Mouse (Mus musculus): ENCODE results near the gene Mum1l1. TPM values are rescaled to one million over a fixed set of nuclear protein-coding genes. Genes with fewer than 3 reads are reported as not detected.

The Mum1l1 gene
- total and polyA plus RNA-seq, 2 experiments from 2014 or later = 5.9 to 10.7 TPM

- no peaks in the 10 kb centered on the region for H3K4me1 ChIP-seq (ENCODE audit: insufficient read depth, low read length)
- H3K9ac ChIP-seq (replicated peaks; ENCODE audit: low read length) = no peak overlapping the region
- H3K27ac ChIP-seq = no peak overlapping the region
- peak overlapping the region; percentile 57 for H3K4me2 ChIP-seq (ENCODE audit: low read depth, low read length)
- 64% methylated on average over 5 of the region's 5 CpGs for WGBS
- DNase-seq (ENCODE audit: low spot score) = no peak
- no peak for ATAC-seq
- TF ChIP-seq CTCF (IDR thresholded peaks at IDR 0.05; ENCODE audit: low read depth) = no peak
- peak overlapping the region; percentile 33; the same call in 1 of the 2 replicates for H3K4me3 ChIP-seq (ENCODE audit: low read length)
- no peaks in the 10 kb centered on the region for H3K9me3 ChIP-seq (ENCODE audit: low read length)
- no peaks in the 10 kb centered on the region for H3K27me3 ChIP-seq (ENCODE audit: insufficient read depth, low read length)
- H3K36me3 ChIP-seq (ENCODE audit: insufficient read depth, low read length) = no peaks in the 10 kb centered on the region
Observed at GRCm38 (mm10) chrX:139216409-139216808, 6.6 kb downstream of the Mum1l1 start.

DNA sequence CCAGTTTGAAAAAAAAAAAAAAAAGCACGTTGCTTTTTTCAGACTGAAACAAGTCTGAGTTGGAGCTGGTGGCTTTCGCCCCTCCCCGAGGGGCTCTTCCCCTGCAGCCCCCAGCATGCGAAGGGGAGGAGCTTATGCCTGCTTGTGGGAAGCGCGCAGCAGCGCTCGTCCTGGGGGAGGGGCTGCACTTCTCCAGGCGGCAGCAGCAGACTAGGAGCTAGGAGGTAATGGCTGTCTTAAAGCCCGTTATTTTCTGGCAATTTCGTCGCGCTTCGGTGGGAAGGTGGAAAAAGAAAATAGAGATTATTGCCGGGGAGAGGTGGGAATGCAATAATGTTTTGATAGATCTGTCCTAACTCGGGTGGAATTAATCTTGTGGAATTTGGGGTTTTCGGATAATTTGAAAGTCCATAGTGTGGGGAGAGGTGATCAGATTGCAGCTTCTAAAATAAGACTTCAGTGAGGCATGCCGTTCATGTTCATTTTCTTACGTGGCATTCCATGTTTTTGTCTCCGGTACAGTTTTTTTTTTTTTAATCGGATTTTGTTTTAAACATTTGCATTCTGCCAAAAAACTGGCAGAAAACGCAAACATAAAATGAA, 7.2 kb downstream of the Mum1l1 start:
- Histone ChIP-seq H3K9ac (replicated peaks; ENCODE audit: low read length) (peak overlapping the region; percentile 17; the same call in 1 of the 2 replicates), H3K27ac (no peak overlapping the region), H3K36me3 (ENCODE audit: insufficient read depth, low read length) (no peaks in the 10 kb centered on the region), H3K4me2 (ENCODE audit: low read depth, low read length) (peak overlapping the region; percentile 57), H3K4me3 (ENCODE audit: low read length) (peak overlapping the region; percentile 33), H3K9me3 (ENCODE audit: low read length) (no peaks in the 10 kb centered on the region), H3K4me1 (ENCODE audit: insufficient read depth, low read length) (no peaks in the 10 kb centered on the region), H3K27me3 (ENCODE audit: insufficient read depth, low read length) (no peaks in the 10 kb centered on the region)
- peak; percentile 97 for ATAC-seq
- no peak for TF ChIP-seq CTCF (IDR thresholded peaks at IDR 0.05; ENCODE audit: low read depth)
- peak; percentile 82 for DNase-seq (ENCODE audit: low spot score)
- WGBS = 25% methylated on average over 22 of the region's 22 CpGs

- no peaks in the 10 kb centered on the region for H3K36me3 ChIP-seq (ENCODE audit: insufficient read depth, low read length)
- no peak for TF ChIP-seq CTCF (IDR thresholded peaks at IDR 0.05; ENCODE audit: low read depth)
- no peaks in the 10 kb centered on the region for H3K27me3 ChIP-seq (ENCODE audit: insufficient read depth, low read length)
- H3K4me3 ChIP-seq (ENCODE audit: low read length) = peak overlapping the region; percentile 33
- peak; percentile 4 for DNase-seq (ENCODE audit: low spot score)
- H3K4me2 ChIP-seq (ENCODE audit: low read depth, low read length) = peak overlapping the region; percentile 57
- 55% methylated on average over 10 of the region's 10 CpGs for WGBS
- ATAC-seq = no peak
- H3K9ac ChIP-seq (replicated peaks; ENCODE audit: low read length) = 0 out of 2 replicates have a peak overlapping the region, but pooled peaks have one; percentile 17
- no peak overlapping the region for H3K27ac ChIP-seq
- no peaks in the 10 kb centered on the region for H3K4me1 ChIP-seq (ENCODE audit: insufficient read depth, low read length)
- H3K9me3 ChIP-seq (ENCODE audit: low read length) = no peaks in the 10 kb centered on the region
Observed at GRCm38 (mm10) chrX:139217776-139218175, 7.9 kb downstream of the Mum1l1 start.

- no peak overlapping the region for H3K4me2 ChIP-seq (ENCODE audit: low read depth, low read length)
- no peaks in the 10 kb centered on the region for H3K36me3 ChIP-seq (ENCODE audit: insufficient read depth, low read length)
- H3K27me3 ChIP-seq (ENCODE audit: insufficient read depth, low read length) = no peaks in the 10 kb centered on the region
- H3K4me3 ChIP-seq (ENCODE audit: low read length) = no peak overlapping the region
- 28% methylated on average over 2 of the region's 2 CpGs for WGBS
- H3K4me1 ChIP-seq (ENCODE audit: insufficient read depth, low read length) = no peaks in the 10 kb centered on the region
- no peaks in the 10 kb centered on the region for H3K9me3 ChIP-seq (ENCODE audit: low read length)
- TF ChIP-seq CTCF (IDR thresholded peaks at IDR 0.05; ENCODE audit: low read depth) = peak; percentile 73
- no peak overlapping the region for H3K27ac ChIP-seq
- H3K9ac ChIP-seq (replicated peaks; ENCODE audit: low read length) = no peak overlapping the region
- ATAC-seq = 0 out of 2 replicates have a peak, but pooled peaks have one; percentile 35
- peak; percentile 70 for DNase-seq (ENCODE audit: low spot score)
Observed at GRCm38 (mm10) chrX:139219017-139219416, 9.2 kb downstream of the Mum1l1 start.

DNA sequence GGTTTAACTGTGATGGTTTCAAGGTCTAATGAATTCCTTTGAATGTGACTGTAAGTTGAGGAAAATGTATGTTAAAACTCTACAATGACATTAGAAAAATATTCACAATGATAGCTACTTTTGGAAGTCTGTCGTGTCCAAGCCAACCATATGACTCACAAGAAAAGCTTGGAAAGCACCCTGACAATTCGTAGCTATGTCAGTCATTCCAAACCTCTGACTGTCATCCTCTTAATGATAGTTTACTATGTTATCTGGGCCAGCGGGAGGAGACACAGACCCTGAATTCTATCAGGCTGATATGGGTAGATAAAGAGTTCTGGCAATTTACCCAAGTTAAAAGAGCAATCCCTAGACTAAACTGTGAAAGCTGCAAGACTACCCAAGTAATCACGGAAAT, 11.0 kb downstream of the Mum1l1 start:
- Histone ChIP-seq H3K36me3 (ENCODE audit: insufficient read depth, low read length) (no peaks in the 10 kb centered on the region), H3K4me2 (ENCODE audit: low read depth, low read length) (no peak overlapping the region), H3K27ac (no peak overlapping the region), H3K27me3 (ENCODE audit: insufficient read depth, low read length) (no peaks in the 10 kb centered on the region), H3K4me3 (ENCODE audit: low read length) (no peak overlapping the region), H3K4me1 (ENCODE audit: insufficient read depth, low read length) (no peaks in the 10 kb centered on the region), H3K9ac (replicated peaks; ENCODE audit: low read length) (no peak overlapping the region), H3K9me3 (ENCODE audit: low read length) (no peaks in the 10 kb centered on the region)
- WGBS = 88% methylated on average over 4 of the region's 4 CpGs
- TF ChIP-seq CTCF (IDR thresholded peaks at IDR 0.05; ENCODE audit: low read depth) = no peak
- DNase-seq (ENCODE audit: low spot score) (no peak), ATAC-seq (no peak)

DNA sequence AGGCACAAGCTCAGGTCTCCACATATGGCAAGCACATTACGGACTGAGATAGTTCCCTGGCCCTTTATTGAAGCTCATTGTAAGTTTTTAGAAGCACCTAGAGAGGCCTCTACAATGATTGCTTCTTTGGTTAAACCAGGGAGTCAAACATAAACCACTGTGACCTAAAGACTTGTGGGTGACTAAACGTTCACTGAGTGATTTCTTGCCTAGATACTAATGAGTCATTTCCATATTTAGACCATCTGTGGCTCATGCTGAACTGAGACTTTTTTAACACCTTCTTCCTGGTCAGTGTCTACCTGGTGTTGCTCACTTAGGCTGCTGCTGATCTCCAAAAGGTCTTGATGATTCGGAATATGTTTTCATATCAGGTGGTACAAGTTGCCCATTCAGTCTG, 12.1 kb downstream of the Mum1l1 start:
- no peak for TF ChIP-seq CTCF (IDR thresholded peaks at IDR 0.05; ENCODE audit: low read depth)
- no peak overlapping the region for H3K9ac ChIP-seq (replicated peaks; ENCODE audit: low read length)
- no peaks in the 10 kb centered on the region for H3K4me1 ChIP-seq (ENCODE audit: insufficient read depth, low read length)
- WGBS = 83% methylated on average over 3 of the region's 3 CpGs
- no peaks in the 10 kb centered on the region for H3K27me3 ChIP-seq (ENCODE audit: insufficient read depth, low read length)
- H3K4me2 ChIP-seq (ENCODE audit: low read depth, low read length) = no peak overlapping the region
- H3K27ac ChIP-seq = no peak overlapping the region
- H3K36me3 ChIP-seq (ENCODE audit: insufficient read depth, low read length) = no peaks in the 10 kb centered on the region
- H3K9me3 ChIP-seq (ENCODE audit: low read length) = no peaks in the 10 kb centered on the region
- H3K4me3 ChIP-seq (ENCODE audit: low read length) = no peak overlapping the region
- DNase-seq (ENCODE audit: low spot score) (no peak), ATAC-seq (no peak)

DNA sequence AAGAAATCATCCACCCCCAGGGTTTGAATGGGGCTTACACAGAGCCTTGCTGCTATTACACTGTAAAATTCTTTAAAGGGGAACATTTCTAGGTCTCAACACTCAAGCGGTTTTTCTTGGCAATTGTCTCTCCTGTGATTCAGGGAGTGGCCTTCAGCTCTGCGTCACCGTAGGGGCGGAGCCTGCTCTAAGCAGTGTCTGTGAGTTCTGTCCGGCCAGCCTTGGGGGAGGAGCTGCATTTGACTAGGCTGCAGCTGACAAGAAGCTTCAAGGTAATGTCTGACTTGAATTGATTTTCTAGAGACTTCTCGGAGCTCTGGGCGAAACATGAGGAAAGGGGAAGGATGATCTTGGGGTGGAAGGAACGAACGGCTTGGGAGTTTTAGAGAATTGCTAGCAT, 21.3 kb downstream of the Mum1l1 start:
- Histone ChIP-seq H3K9me3 (ENCODE audit: low read length) (no peaks in the 10 kb centered on the region), H3K4me3 (ENCODE audit: low read length) (peak overlapping the region; percentile 15; the same call in 1 of the 2 replicates), H3K27ac (no peak overlapping the region), H3K4me2 (ENCODE audit: low read depth, low read length) (peak overlapping the region; percentile 48), H3K4me1 (ENCODE audit: insufficient read depth, low read length) (no peaks in the 10 kb centered on the region), H3K36me3 (ENCODE audit: insufficient read depth, low read length) (no peaks in the 10 kb centered on the region), H3K27me3 (ENCODE audit: insufficient read depth, low read length) (no peaks in the 10 kb centered on the region), H3K9ac (replicated peaks; ENCODE audit: low read length) (no peak overlapping the region)
- ATAC-seq (peak; percentile 76; the same call in 1 of the 2 replicates), DNase-seq (ENCODE audit: low spot score) (peak; percentile 63)
- 40% methylated on average over 9 of the region's 9 CpGs for WGBS
- TF ChIP-seq CTCF (IDR thresholded peaks at IDR 0.05; ENCODE audit: low read depth) = no peak

Data from hindbrain, postnatal 0 days (tissue).